Mouse (Mus musculus) olfactory bulb, adult 2 months (tissue): ENCODE measurements around the gene Xdh.

ENCODE experiments used
- CTCF ChIP-seq: fragments of 200-500 bp; IDR thresholded peaks from 2 replicates; pipeline ENCODE4 v1.5.1; 2012; ENCODE audit warnings: low read depth, mild to moderate bottlenecking, low read length, moderate library complexity; ENCODE audit not compliant: insufficient read depth
- POLR2A ChIP-seq: fragments of 200-500 bp; IDR thresholded peaks from 2 replicates; pipeline ENCODE4 v1.6.1; 2012; ENCODE audit warnings: mild to moderate bottlenecking, low read depth, low read length, moderate library complexity; ENCODE audit not compliant: insufficient read depth

GRCm38 (mm10) chr17:73847399-73847798 is 102.6 kb downstream of the Xdh start:
- TF ChIP-seq CTCF, result no peak
- TF ChIP-seq POLR2A, result no peak
